Mouse (Mus musculus) heart, postnatal 36 days (tissue): ENCODE measurements around the gene Lep. TPM values are rescaled to one million over a fixed set of nuclear protein-coding genes. Genes with fewer than 3 reads are reported as not detected.
A peak's percentile ranks its signal among the peaks of the same experiment; 100 is the strongest.

Experiments used
- DNase-seq, 2 experiments: peaks; one replicate each; pipeline ENCODE4 v3.0.0; 2021 to 2022
- intact Hi-C: fragments of 180-260 bp; cut with DNase I; formaldehyde crosslinking; loops from one replicate; pipeline ENCODE4 v1.15.1; 2025
- total RNA-seq, 2 experiments: library from RNA; stranded (reverse); gene quantifications; 2 replicates each; pipeline ENCODE4 v1.2.3; 2021

Lep gene
- under 1 TPM in 1 of 2 experiments, not detected in 1; 0.22 TPM for total RNA-seq

DNA sequence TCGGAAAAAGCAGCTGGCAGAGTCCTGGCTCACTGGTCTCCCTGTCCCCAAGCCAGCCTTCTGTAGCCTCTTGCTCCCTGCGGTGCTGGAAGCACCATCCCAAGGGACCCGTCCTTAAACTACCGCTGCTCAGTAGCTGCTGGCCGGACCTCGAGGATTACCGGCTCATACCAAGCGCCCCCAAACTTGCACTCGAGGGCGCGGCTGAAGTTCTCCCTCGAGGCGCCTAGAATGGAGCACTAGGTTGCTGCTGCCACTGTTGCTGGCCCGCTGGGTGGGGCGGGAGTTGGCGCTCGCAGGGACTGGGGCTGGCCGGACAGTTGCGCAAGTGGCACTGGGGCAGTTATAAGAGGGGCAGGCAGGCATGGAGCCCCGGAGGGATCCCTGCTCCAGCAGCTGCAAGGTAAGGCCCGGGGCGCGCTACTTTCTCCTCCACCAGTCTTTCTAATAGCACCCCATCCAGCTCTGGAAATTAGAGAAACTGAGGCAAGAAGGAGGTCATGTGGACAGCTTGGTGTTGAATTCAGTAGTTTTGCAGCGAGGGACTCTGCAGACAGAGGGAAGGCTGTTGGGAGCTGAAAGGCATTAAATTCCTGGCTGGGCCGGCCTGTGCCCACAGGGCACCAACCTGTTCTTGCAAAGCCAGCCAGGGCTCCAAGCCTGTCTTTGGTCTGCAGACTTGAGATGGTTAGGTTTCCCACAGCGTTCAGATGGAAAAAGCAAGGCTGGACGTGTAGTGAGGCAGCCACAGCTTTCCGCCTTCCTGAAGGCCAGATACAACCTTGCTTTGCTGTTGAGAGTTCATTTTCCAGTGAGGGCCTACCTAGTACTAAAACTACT lies at the start of gene Lep:
Gene Lep, plus strand, starts transcription at position 375 of the 840 bp plus-strand sequence.
- intact Hi-C loops, result no loop called here

DNA sequence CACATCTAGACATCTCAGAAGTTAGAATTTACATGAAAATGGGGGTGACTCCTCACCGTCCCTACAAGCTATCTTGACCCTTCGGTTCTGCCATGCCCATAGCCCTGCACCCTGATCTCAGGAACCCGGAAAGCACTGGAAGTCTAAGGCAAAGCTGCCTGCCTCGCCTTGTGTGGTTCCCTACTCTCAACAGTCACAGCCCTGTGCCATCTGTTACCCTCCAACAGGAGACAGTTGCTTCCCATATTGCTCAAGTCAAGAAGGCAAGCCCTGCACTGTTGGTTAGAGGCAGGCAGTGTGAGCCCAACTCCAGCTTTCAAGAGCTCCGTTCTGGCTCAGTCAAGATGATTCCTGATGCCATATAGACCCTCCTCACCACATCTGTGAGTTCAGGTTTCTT lies 48.4 kb upstream of the Lep start:
- no peak for DNase-seq
- intact Hi-C loops, result no loop called here

More for the DNA sequence above, at the start of gene Lep:
- DNase-seq, result no peak

DNA sequence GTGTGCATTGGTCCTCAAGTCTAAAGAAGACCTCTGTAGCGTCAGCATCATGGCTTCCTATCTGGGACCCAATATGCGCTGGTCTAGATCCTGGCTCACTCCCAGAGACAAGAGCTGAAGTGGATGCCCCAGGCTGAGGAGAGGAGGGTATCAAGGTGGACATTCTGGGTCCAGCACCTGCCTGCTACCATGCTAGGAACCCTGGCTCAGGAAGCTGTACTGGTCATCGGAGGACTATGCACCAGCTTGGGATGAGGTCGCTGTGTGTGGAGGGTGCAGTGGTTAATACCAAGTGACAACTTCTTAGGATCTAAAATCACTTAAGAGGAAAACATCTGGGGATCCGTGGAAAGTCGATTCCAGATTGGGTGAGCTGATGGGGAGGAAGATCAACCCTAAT lies 46.8 kb upstream of the Lep start:
- no peak for DNase-seq
- intact Hi-C loops, result no loop called here

DNA sequence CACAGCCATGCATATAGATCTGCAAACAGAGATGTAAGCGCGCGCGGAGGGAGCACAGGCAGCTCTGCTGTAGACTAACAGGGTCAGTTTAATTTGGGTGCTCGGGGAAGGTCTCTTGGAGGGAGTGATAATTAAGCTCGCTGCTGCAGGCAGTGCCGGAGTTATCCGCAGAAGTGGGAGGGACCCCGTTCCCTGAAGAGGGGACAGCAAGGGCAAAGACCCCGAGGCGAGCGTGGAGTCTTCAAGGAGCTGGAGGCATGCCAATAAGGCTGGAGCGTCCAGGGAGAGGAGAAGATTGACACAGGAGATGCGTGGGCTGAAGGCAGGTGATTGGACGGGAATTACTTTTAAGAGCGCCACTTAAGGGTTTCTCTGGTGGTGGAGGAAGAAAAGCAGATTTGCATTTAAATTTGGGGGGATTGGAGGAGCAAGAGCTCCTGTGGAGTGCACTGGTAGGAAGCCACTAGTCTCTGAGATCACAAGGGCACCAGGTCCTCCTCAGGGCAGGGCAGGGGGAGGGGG lies 43.1 kb upstream of the Lep start:
- intact Hi-C loops, result no loop called here
- no peak for DNase-seq

DNA sequence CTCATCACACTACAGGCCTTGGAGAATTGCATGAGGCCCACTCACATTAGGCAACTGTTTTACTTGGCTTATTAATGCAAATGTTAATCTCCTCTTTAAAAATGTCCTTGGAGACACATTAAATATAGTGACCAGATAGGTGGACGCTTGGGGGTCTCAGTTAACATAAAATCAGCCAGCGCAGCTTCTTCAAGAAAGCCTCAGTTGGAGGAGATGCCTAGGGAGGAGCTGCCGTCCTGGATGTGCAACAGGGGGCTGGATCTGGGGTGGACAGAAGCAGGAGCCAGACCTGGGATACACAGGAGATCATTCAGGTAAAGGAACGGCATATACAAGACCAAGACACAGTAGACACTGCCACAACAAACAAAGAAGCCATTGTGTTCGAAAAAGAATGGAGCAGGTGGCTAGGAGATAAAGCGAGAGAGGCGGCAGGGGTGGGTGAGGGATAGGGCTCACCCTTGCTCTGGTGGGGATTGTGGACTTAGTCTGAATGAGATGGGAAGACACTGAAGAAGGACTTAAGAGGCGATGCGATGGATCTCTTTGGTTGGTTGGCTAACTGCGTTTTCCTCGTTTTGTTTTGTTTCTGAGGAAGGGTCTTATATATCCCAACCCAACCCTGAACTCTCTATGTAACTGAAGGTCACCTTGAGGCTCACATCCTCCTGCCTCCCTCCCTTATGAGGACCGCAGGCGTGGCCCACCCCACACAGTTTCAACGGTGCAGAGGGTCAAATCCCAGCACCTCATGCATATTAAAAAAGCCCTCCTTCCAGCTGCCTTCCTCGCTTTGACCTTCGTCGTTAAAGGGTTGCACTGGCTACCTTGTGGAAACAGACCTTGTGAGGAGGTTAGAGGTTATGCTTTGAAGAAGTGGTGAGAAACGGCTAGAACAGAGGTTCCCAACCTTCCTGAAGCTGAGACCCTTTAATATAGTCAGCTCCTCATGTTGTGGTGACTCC lies 40.0 kb upstream of the Lep start:
- intact Hi-C loops, result loop anchor here (5.0 to 10.0 kb wide), 3 partner anchors 125 to 705 kb away; no protein-coding TSS in a partner anchor
- no peak for DNase-seq

DNA sequence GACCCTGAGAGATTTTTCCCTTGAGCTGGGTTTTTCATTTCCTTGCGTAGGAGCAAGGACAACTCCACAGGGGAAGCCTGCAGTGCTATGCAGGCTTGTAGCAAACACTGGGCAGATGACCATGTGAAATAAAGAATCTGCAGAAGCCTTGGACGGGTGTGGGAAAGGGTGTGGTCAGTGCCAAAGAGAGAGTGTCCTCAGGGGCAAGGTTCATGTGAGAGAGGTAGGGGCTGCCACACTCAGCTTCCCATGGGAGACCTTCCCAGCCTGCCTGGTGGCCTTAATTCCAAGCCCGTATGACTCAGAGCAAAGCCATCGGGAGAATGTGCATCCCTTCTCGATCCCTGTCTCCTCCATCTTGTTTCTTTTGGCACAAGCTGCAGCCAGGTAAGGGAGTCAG lies 39.1 kb upstream of the Lep start:
- intact Hi-C loops, result loop anchor here (5.0 to 10.0 kb wide), 3 partner anchors 124 to 706 kb away; no protein-coding TSS in a partner anchor
- no peak for DNase-seq

DNA sequence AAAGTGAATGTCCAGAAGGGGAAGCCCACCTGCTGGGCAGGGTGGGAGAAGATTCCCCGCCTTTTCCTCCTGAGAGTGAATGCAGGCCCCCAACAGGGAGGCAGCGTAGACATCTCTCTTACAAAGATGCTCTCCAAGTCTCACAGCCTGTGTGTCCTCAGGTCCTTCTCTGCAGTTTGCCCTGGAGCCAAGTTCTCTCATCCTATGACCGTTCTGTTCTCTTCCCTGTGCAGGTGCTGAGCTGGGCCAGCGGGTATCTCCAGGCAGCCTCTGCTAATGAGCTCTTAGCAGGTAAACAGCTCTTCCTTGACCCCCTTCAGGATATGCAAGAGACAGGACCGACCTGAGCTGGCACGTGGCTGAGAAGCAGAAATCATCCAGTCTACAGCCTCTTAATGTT lies 38.5 kb upstream of the Lep start:
- intact Hi-C loops, result loop anchor here (5.0 to 10.0 kb wide), 3 partner anchors 123 to 707 kb away; no protein-coding TSS in a partner anchor
- no peak for DNase-seq

DNA sequence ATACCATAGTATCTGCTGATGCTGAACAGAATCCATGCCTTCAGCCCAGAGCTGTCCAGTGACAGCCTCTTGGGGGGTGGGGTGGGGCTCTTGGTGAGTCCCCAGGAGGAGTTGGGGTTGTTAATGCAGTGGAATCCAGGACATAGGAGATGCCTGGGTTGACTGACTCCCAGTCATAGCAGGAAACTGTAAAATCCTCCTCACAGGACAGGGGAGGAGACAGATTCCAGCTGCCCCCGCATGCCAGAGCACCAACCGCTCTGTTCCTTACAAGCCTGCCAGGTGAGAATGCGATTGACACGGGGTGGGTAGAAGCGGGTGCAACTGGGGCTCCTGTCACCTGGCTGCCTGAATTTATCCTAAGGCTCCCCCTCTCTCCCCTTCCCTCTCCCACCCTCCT lies 37.9 kb upstream of the Lep start:
- DNase-seq, result no peak
- intact Hi-C loops, result loop anchor here (2.0 to 10.0 kb wide), 4 partner anchors 123 to 707 kb away; no protein-coding TSS in a partner anchor

DNA sequence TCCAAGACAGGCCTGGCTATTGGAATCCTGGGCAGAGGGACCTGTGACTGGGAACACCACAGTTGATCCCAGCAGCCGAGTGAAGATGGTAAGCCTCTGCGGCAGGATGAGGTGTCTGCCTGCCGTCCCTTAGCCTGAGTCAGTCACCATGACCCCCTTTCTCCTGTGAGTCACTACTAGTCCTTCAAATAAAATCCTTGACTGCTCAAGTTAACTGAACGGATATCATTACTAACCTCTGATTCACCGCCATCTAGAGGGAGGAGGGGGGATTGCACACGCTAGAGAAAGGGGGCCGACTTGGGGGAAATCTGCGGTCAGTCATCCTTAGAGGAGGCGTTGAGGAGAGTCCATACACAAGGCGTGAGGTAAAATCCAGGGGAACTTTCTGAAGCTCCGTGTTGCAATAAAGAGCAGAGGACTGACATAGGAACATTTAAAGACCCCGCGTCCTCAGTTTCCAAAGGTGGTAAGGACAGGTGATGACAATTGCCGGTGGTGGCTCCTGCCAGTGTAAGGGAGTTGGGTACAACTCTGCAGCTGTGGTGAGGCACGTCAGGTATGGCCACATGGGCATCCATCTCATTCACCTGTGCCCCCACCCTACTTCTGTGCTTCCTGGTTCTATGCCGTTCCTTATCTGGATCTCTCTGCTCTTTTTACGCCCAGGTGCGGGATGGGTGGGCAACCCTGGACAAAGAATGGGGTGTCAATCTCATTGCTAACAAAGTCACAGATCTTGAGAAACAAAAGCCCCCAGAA lies 36.6 kb upstream of the Lep start:
- intact Hi-C loops, result loop anchor here (2.0 to 10.0 kb wide), 4 partner anchors 121 to 709 kb away; no protein-coding TSS in a partner anchor
- DNase-seq, result peak; percentile 46 to 53

DNA sequence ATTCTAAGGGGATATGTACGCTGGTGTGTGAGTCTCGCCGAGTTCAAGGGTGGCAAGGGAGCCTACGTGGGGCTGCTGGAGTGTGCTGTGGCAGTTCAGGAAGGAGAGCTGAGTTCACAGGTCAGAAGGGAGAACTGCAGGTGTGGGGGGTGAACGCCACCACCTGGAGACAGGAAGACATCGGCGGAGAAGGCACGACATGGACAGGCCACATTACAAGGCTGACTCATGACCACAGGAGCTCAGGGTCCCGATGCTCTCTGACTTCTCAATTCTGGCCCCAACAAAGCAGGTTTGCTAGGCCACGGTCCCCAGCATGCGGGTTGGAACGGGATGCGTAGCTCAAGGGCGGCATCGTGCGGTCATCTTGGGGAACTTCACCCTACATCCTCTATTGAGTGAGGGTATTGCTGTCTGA lies 36.0 kb upstream of the Lep start:
- DNase-seq, result peak; percentile 69 to 79
- intact Hi-C loops, result loop anchor here (1.0 to 10.0 kb wide), 6 partner anchors 75 to 709 kb away; no protein-coding TSS in a partner anchor

DNA sequence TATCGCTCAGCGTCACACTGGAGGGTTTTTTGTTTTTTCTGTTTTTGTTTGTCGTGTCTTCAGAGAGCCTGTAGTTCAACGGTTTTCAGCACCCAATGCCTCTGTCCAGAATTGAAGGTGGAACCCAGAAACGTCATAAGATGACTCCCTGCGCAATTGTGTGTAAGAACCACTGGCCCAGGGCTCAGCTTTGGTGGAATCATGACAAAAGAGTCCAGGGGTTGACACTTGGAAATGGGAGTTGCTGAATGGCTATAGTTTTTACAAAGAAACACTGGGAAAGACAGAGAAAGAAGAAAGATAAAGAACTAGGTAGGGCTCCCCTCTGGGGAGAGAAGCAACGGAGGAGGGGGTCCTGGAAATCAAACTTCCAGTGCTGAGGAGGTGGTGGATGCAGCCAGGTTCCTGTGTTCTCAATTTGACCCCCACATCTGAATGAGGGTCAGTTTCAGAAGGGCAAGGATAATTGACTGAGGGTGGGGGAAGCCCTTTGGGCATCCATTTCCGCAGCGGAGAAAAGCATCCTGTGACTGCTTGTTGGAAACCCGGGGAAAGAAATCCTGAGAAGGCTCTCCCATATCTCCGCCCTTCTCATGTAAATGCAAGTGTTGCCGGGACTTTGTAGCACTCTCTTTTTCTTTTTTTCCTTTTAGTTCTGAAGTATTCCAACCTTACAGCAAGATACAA lies 34.1 kb upstream of the Lep start:
- intact Hi-C loops, result loop anchor here (10.0 kb wide), 2 partner anchors 119 to 711 kb away; no protein-coding TSS in a partner anchor
- no peak for DNase-seq

DNA sequence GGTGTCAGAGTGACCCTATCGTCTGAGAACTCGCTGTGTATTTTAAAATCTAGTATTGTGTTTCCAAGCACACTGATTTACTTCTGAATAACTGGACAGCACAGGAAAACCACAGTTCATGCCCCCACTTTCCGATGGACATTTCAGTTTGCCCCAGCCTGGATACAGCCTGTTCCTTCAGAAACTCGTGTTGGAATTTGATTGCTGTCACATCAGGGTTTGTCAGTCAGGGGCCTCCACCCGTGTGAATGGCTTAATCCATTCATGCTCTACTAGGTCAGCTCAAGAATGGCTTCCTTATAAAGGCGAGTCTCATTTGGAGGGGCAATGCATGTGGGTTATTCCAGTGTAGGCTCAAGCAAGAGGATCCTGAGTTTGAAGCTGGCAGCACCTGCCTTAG lies 33.3 kb upstream of the Lep start:
- intact Hi-C loops, result loop anchor here (10.0 kb wide), 2 partner anchors 118 to 712 kb away; no protein-coding TSS in a partner anchor
- no peak for DNase-seq

DNA sequence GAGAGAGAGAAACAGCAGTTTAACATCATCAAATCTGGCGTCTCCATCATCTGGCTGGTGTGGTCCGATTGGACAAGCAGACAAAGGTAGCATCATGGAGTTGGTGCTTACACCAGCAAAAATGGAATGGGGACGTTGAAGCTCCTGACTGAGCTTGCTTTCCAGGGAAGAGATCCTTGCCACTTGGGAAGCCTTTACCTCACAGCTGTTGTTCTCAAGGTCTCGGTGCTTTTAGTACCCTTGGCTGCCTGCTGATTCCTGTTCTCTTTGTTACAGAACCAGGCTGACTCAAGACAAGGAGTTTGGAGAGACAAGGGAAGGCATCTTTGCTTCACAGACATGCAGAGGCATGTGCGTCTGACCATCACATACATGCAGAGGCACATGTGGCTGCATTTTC lies 31.9 kb upstream of the Lep start:
- intact Hi-C loops, result loop anchor here (10.0 kb wide), 2 partner anchors 117 to 713 kb away; no protein-coding TSS in a partner anchor
- no peak for DNase-seq

DNA sequence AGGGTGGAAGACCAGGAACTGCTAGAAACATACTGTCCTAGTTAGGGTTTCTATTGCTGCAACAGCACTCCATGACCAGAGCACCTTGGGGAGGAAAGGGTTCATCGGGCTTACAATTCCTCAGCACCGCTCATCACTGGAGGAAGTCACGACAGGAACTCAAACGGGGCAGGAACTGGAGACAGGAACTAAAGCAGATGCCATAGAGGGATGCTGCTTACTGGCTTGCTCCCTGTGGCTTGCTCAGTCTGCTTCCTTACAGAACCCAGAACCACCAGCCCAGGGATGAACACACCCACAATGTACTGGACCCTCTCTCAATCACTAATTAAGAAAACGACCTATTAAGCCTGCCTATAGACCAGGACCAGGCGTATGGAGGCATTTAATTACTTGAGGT lies 30.5 kb upstream of the Lep start:
- intact Hi-C loops, result loop anchor here (10.0 kb wide), 2 partner anchors 115 to 715 kb away; no protein-coding TSS in a partner anchor
- no peak for DNase-seq

DNA sequence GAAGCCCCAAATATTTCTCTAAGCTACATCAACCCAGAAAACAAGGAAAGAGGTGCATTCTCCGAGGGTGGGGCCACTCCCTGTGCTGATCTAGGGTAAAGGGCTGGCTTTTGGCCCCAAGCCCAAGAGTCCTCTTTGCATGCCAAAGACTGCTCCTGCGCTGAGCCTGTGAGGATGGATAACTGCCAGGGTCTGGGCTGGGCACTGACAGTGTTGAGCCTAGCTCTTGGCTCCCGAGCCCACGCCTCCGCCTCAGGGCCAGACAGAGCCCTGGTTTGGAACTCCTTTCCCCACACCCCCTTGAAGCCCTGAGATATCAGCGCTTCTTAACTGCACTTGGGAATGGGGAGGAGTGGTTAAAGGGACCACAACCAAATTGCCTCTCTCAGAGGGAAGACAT lies 28.8 kb upstream of the Lep start:
- peak; percentile 31 to 49 for DNase-seq
- intact Hi-C loops, result no loop called here

DNA sequence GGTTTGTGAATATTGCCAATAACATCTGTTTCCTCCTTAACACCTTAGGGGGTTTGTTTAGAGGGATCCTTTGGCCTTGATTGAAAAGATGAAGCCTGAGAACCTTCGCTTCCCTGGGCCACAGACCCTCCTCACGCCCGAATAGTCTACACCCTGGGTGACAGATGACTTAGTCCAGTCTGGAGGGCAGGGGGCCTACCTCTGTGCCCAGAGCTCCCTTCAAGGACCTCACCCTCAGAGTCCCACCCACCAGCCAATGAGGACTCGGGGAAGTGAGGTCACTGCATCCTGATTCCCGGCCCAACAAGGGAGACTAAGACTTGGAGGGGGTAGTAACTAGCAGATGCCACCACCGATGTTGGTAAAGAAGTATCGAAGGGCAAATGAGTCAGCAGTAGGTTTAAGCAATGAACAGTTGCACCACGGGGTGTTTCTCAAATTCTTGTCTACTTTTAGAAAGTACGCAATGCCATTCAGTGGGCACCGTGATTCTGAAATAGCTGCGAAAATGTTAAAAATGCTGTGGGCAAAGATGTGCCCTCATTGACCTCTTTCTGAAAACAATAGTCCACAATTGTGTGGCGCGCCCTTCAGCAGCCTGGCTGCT lies 28.2 kb upstream of the Lep start:
- intact Hi-C loops, result no loop called here
- no peak for DNase-seq

DNA sequence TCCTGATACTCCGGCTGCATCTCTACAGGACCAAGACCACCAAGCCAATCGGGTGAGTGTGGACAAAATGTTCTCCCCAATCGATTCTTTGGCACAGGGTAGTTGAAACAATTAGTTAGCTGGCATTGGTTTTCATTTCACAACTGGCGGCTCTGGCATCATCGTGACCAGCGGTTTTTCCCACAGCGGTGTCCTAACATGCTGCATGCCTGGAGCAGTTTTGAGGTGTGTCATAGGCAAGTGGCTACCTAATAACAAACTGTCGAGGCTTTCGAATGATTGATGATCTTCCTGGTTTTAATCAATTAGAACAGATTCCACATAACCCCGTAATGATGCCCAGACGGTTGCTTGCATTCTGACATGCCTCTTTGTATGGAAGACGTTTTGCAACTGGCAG lies 27.6 kb upstream of the Lep start:
- no peak for DNase-seq
- intact Hi-C loops, result no loop called here

DNA sequence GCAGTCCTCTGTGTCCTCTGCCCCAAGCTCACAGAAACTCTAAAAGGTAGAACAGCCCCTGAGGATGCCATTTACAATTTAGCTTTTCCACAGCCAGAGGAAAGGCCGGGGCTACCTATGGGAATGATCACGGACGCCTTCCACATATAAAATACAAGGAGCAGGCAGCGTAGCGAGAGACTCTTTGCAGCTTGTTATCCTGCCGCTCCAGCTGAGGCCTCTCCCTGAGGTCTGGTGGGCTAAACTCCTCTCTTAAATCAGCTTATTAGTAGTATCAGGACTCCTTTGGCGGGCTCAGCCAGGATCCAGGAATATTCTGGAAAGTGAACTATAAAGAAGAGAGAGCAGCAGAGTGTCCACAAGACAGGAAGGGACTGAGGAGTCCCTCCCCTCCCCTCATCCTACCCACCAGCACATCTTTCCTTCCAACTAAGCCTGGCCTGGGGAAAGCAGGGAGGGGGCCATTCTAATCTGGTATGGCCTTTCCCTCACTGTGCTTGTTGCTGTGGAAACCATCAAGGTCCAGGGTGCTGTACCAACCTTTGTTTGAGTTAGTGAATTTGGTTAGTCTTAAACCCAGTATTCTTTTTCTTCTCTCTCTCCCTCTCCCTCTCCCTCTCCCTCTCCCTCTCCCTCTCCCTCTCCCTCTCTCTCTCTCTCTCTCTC lies 25.9 kb upstream of the Lep start:
- no peak for DNase-seq
- intact Hi-C loops, result no loop called here
